Mouse (Mus musculus) C2C12 (cell line): ENCODE measurements at regions not wholly inside any gene's neighbourhood (a gene's known extent, or its start where the extent isn't known, plus 50 kb on each side); places are given as distances from the start of the nearest gene placed in this dataset.

Experiments used
- H3K27me3 ChIP-seq: one replicate; pipeline ENCODE4 v1.6.1; 2011; ENCODE audit not compliant: control insufficient read depth, insufficient read depth, insufficient read length
- H3K36me3 ChIP-seq: one replicate; pipeline ENCODE4 v1.6.1; 2011; ENCODE audit not compliant: control insufficient read depth, insufficient read depth
- H3K4me3 ChIP-seq: one replicate; pipeline ENCODE4 v1.5.1; 2011; ENCODE audit warnings: mild to moderate bottlenecking, control low read depth; ENCODE audit not compliant: poor library complexity, insufficient read depth, severe bottlenecking
- H3K79me2 ChIP-seq: one replicate; pipeline ENCODE4 v1.6.1; 2011; ENCODE audit not compliant: control insufficient read depth, insufficient read depth
- H3K79me3 ChIP-seq: one replicate; pipeline ENCODE4 v1.6.1; 2011; ENCODE audit warnings: low read depth, control low read depth
- H3ac ChIP-seq: one replicate; pipeline ENCODE3; 2011; ENCODE audit warnings: low read depth; ENCODE audit not compliant: control insufficient read depth, insufficient read length
- CEBPB ChIP-seq: IDR thresholded peaks from one replicate; pipeline ENCODE4 v1.6.1; 2011; ENCODE audit warnings: low read depth, mild to moderate bottlenecking, control low read depth, moderate library complexity
- CTCF ChIP-seq: IDR thresholded peaks from one replicate; pipeline ENCODE4 v1.5.1; 2011; ENCODE audit not compliant: control insufficient read depth, insufficient read depth, insufficient read length
- FOSL1 ChIP-seq: IDR thresholded peaks from one replicate; pipeline ENCODE4 v1.8.0; 2011; ENCODE audit warnings: mild to moderate bottlenecking, low read length; ENCODE audit not compliant: poor library complexity, insufficient read depth, severe bottlenecking
- MAX ChIP-seq: IDR thresholded peaks from one replicate; pipeline ENCODE4 v1.6.1; 2011; ENCODE audit warnings: mild to moderate bottlenecking, control low read depth
- MYOD1 ChIP-seq: IDR thresholded peaks from one replicate; pipeline ENCODE4 v1.6.1; 2011; ENCODE audit warnings: low read depth; ENCODE audit not compliant: control insufficient read depth, insufficient read length
- MYOG ChIP-seq: IDR thresholded peaks from one replicate; pipeline ENCODE4 v1.6.1; 2011; ENCODE audit not compliant: control insufficient read depth, insufficient read length; ENCODE audit errors: extremely low read depth
- USF1 ChIP-seq: IDR thresholded peaks from one replicate; pipeline ENCODE4 v1.6.1; 2011; ENCODE audit warnings: low read depth, mild to moderate bottlenecking, control low read depth, moderate library complexity

DNA sequence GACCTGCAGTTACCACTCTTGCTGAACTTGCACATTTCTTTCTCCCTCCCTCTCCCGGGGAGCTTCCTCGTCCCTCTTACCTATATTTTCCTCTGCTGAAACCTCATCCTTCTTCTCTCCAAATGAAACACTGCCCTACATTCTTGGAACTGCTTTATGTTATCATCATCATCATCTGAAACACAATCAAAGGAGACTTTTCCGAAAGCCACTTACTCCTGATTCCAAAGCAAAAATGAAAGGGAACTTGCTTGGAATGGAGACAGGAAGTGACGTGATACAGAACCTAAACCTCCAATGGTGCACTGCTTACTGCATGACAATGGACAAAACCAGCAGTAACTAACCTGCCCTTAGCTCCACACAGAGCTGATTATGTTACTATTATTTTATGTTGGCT, 287.2 kb upstream of the Btbd3 start:
- Histone ChIP-seq H3K79me3 (no peaks in the 10 kb centered on the region), H3K27me3 (no peaks in the 10 kb centered on the region), H3K36me3 (no peaks in the 10 kb centered on the region), H3ac (no peak overlapping the region), H3K79me2 (no peaks in the 10 kb centered on the region), H3K4me3 (no peak overlapping the region)
- TF ChIP-seq MAX = no peak
- TF ChIP-seq MYOG = no peak
- no peak for TF ChIP-seq USF1
- no peak for TF ChIP-seq CTCF
- TF ChIP-seq MYOD1 = no peak
- TF ChIP-seq FOSL1 = no peak
- TF ChIP-seq CEBPB = no peak

GRCm38 (mm10) chr2:137966460-137967076, 289.8 kb upstream of the Btbd3 start:
- Histone ChIP-seq H3K79me2 (no peaks in the 10 kb centered on the region), H3K36me3 (no peaks in the 10 kb centered on the region), H3K4me3 (no peak overlapping the region), H3K27me3 (no peaks in the 10 kb centered on the region), H3ac (no peak overlapping the region), H3K79me3 (no peaks in the 10 kb centered on the region)
- TF ChIP-seq MYOG (no peak), MAX (no peak), FOSL1 (no peak), MYOD1 (no peak), CTCF (no peak), CEBPB (no peak), USF1 (no peak)

- no peak overlapping the region for H3K4me3 ChIP-seq
- no peak overlapping the region for H3ac ChIP-seq
- no peaks in the 10 kb centered on the region for H3K36me3 ChIP-seq
- H3K79me2 ChIP-seq = no peaks in the 10 kb centered on the region
- no peaks in the 10 kb centered on the region for H3K79me3 ChIP-seq
- no peak for TF ChIP-seq MAX
- no peak for TF ChIP-seq MYOG
- no peak for TF ChIP-seq CTCF
- no peak for TF ChIP-seq FOSL1
- no peak for TF ChIP-seq USF1
- TF ChIP-seq CEBPB = no peak
- TF ChIP-seq MYOD1 = no peak
- no peaks in the 10 kb centered on the region for H3K27me3 ChIP-seq
These were observed 301.5 kb upstream of the Btbd3 start for GRCm38 (mm10) chr2:137954830-137955229.

- TF ChIP-seq FOSL1 (no peak), USF1 (no peak), CTCF (no peak), CEBPB (no peak)
- no peaks in the 10 kb centered on the region for H3K79me3 ChIP-seq
- H3K36me3 ChIP-seq = no peaks in the 10 kb centered on the region
- no peak overlapping the region for H3ac ChIP-seq
- no peak overlapping the region for H3K4me3 ChIP-seq
- no peaks in the 10 kb centered on the region for H3K27me3 ChIP-seq
- no peaks in the 10 kb centered on the region for H3K79me2 ChIP-seq
These were observed 303.2 kb upstream of the Btbd3 start for GRCm38 (mm10) chr2:137953144-137953543.

- H3K79me3 ChIP-seq = no peaks in the 10 kb centered on the region
- H3K36me3 ChIP-seq = no peaks in the 10 kb centered on the region
- H3K79me2 ChIP-seq = no peaks in the 10 kb centered on the region
- no peak overlapping the region for H3K4me3 ChIP-seq
- no peaks in the 10 kb centered on the region for H3K27me3 ChIP-seq
- TF ChIP-seq MAX = no peak
- no peak for TF ChIP-seq USF1
- TF ChIP-seq MYOG = no peak
- TF ChIP-seq MYOD1 = no peak
- no peak for TF ChIP-seq FOSL1
- TF ChIP-seq CEBPB = no peak
- no peak for TF ChIP-seq CTCF
- no peak overlapping the region for H3ac ChIP-seq
These were observed 304.4 kb upstream of the Btbd3 start for GRCm38 (mm10) chr2:137951942-137952341.

- Histone ChIP-seq H3K4me3 (no peak overlapping the region), H3K27me3 (no peaks in the 10 kb centered on the region), H3K79me2 (no peaks in the 10 kb centered on the region), H3K79me3 (no peaks in the 10 kb centered on the region), H3ac (no peak overlapping the region), H3K36me3 (no peaks in the 10 kb centered on the region)
- TF ChIP-seq CTCF (no peak), FOSL1 (no peak), CEBPB (no peak), MYOD1 (no peak), USF1 (no peak), MYOG (no peak), MAX (no peak)
These were observed 305.4 kb upstream of the Btbd3 start for GRCm38 (mm10) chr2:137950931-137951330.
